Comparison of ENCODE assay signal across 17 mouse cellular contexts in genomic region chr6:23337411-23338063, GRCm38 (mm10).
A peak's percentile ranks its signal among the peaks of the same experiment; 100 is the strongest.
DNase-seq lines count a peak whose midpoint lies in the region; ATAC-seq lines count a peak whose summit lies in the region.
"Had no signal": no experiment of that assay in that cellular context is flagged by ENCODE, and none has a peak within 500 bp of the region (broad histone marks: within the 10 kb centered on the region; RNA-seq: fewer than 3 reads in every experiment).

No protein-coding gene starts in this region.

- peak; percentile 14; the same call in 1 of the 2 replicates for ATAC-seq in frontal cortex, adult (ENCODE audit: low TSS enrichment)
- ATAC-seq in midbrain, embryonic 13.5 days, result 0 out of 2 replicates have a peak, but pooled peaks have one; percentile 24
- ATAC-seq in midbrain, embryonic 11.5 days (ENCODE audit: low FRiP score), result no peak
- ATAC-seq in midbrain, embryonic 16.5 days, result peak; percentile 36; the same call in 1 of the 2 replicates
- ATAC-seq: forebrain, embryonic 13.5 days; inflammation-experienced regulatory T-cells, adult 6 months; intestine, postnatal 0 days had no signal

- 57% methylated on average over 7 of the region's 7 CpGs for WGBS in midbrain, embryonic 13.5 days
- WGBS in midbrain, embryonic 11.5 days, result 88% methylated on average over 7 of the region's 7 CpGs
- 49% methylated on average over 7 of the region's 7 CpGs for WGBS in midbrain, embryonic 16.5 days

- H3K27ac ChIP-seq in midbrain, embryonic 13.5 days, result no peak overlapping the region
- no peak overlapping the region for H3K27ac ChIP-seq in midbrain, embryonic 11.5 days (ENCODE audit: low read depth, low read length)
- no peak overlapping the region for H3K27ac ChIP-seq in midbrain, embryonic 16.5 days (ENCODE audit: low read length)
- H3K27ac ChIP-seq: forebrain, embryonic 13.5 days; heart, adult 2 months; hindbrain, embryonic 13.5 days had no signal

- H3K27me3 ChIP-seq in midbrain, embryonic 13.5 days, result no peaks in the 10 kb centered on the region
- H3K27me3 ChIP-seq in midbrain, embryonic 11.5 days (ENCODE audit: control insufficient read depth, insufficient read depth, low read length), result no peaks in the 10 kb centered on the region
- no peaks in the 10 kb centered on the region for H3K27me3 ChIP-seq in midbrain, embryonic 16.5 days (ENCODE audit: control insufficient read depth, insufficient read depth, low read depth, low read length)
- H3K27me3 ChIP-seq: heart, embryonic 12.5 days; hindbrain, embryonic 13.5 days had no signal

- DNase-seq in frontal cortex, postnatal 36 days (ENCODE audit: low spot score in 2 of 2), result no peak
- DNase-seq in midbrain, embryonic 11.5 days (ENCODE audit: low spot score, missing footprints), result no peak
- no peak for DNase-seq in layer of hippocampus, postnatal 25 days (ENCODE audit: extremely low spot score in 1 of 2, low spot score in 1 of 2)
- DNase-seq: adrenal gland, adult 2 months; adrenal gland, postnatal 25 days; cerebellum, adult 2 months; cerebellum, postnatal 10 days; gastrocnemius, postnatal 14 days; heart, adult 2 months had no signal

- no peak overlapping the region for H3K9ac ChIP-seq in midbrain, embryonic 13.5 days (replicated peaks)
- no peak overlapping the region for H3K9ac ChIP-seq in midbrain, embryonic 11.5 days (ENCODE audit: low read length)
- no peak overlapping the region for H3K9ac ChIP-seq in midbrain, embryonic 16.5 days (ENCODE audit: low read depth, low read length)
- H3K9ac ChIP-seq: forebrain, embryonic 13.5 days; heart, embryonic 12.5 days; hindbrain, embryonic 13.5 days had no signal

- no peaks in the 10 kb centered on the region; the same call in 1 of the 2 replicates for H3K4me1 ChIP-seq in midbrain, embryonic 13.5 days (replicated peaks)
- no peaks in the 10 kb centered on the region for H3K4me1 ChIP-seq in midbrain, embryonic 11.5 days (ENCODE audit: control insufficient read depth, insufficient read depth, low read length)
- peaks cover 3% of the 10 kb centered on the region; the same call in 1 of the 2 replicates for H3K4me1 ChIP-seq in midbrain, embryonic 16.5 days (ENCODE audit: control insufficient read depth, insufficient read depth, low read length)
- H3K4me1 ChIP-seq: heart, embryonic 12.5 days had no signal

- H3K4me3 ChIP-seq in midbrain, embryonic 13.5 days (replicated peaks), result no peak overlapping the region
- no peak overlapping the region for H3K4me3 ChIP-seq in midbrain, embryonic 11.5 days (ENCODE audit: low read depth, low read length)
- no peak overlapping the region for H3K4me3 ChIP-seq in midbrain, embryonic 16.5 days (ENCODE audit: low read depth, low read length)
- H3K4me3 ChIP-seq: forebrain, embryonic 13.5 days; heart, adult 2 months; heart, embryonic 12.5 days; hindbrain, embryonic 13.5 days had no signal

- H3K4me2 ChIP-seq in midbrain, embryonic 13.5 days (replicated peaks), result no peak overlapping the region
- H3K4me2 ChIP-seq in midbrain, embryonic 11.5 days, result no peak overlapping the region
- H3K4me2 ChIP-seq in midbrain, embryonic 16.5 days (ENCODE audit: low read length), result no peak overlapping the region
- H3K4me2 ChIP-seq: forebrain, embryonic 13.5 days; heart, embryonic 12.5 days; hindbrain, embryonic 13.5 days had no signal

- H3K36me3 ChIP-seq in midbrain, embryonic 13.5 days, result no peaks in the 10 kb centered on the region
- no peaks in the 10 kb centered on the region for H3K36me3 ChIP-seq in midbrain, embryonic 11.5 days (ENCODE audit: control insufficient read depth, insufficient read depth, low read length)
- H3K36me3 ChIP-seq in midbrain, embryonic 16.5 days (ENCODE audit: control insufficient read depth, insufficient read depth, low read length), result no peaks in the 10 kb centered on the region
- H3K36me3 ChIP-seq: heart, embryonic 12.5 days; hindbrain, embryonic 13.5 days had no signal

- H3K9me3 ChIP-seq in midbrain, embryonic 13.5 days, result no peaks in the 10 kb centered on the region
- H3K9me3 ChIP-seq in midbrain, embryonic 11.5 days (ENCODE audit: control insufficient read depth, low read length), result no peaks in the 10 kb centered on the region
- H3K9me3 ChIP-seq in midbrain, embryonic 16.5 days (replicated peaks; ENCODE audit: control insufficient read depth, low read length, poor library complexity, severe bottlenecking), result no peaks in the 10 kb centered on the region
- H3K9me3 ChIP-seq: forebrain, embryonic 13.5 days; heart, embryonic 12.5 days; hindbrain, embryonic 13.5 days had no signal
